Mouse (Mus musculus): ENCODE data around the gene Gpi1. TPM values are rescaled to one million over a fixed set of nuclear protein-coding genes. Genes with fewer than 3 reads are reported as not detected.
"Not testable (repeated sequence)": the region's sequence is repeated elsewhere in the genome, so short reads cannot be mapped to it uniquely, and the experiment has no call there.

Gpi1 gene
- polyA plus RNA-seq, 1 experiment, result 242 TPM

- no peak for DNase-seq (ENCODE audit: low spot score)
These were observed 46.3 kb downstream of the Gpi1 start for GRCm38 (mm10) chr7:34183794-34184193.

DNA sequence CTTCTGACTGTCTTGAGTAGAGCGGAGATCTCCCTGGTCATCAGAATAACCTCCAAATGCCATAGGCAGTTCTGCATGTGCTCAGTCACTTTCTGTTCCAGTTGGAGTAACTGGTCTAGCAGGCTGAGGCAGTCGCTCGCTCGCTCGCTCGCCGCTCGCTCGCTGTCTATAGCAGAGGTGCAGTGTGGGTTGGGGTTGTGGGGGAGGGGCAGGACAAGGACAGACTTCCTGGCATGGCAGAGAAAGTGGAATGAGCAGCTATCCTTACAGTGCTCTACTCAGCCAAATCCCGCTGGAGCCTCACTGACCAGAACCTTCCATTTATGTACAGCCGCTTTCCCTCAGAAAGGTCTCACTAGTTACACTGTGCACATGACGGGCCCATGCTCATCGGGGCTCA lies 46.8 kb downstream of the Gpi1 start:
- DNase-seq (ENCODE audit: low spot score), result peak; percentile 35

GRCm38 (mm10) chr7:34176241-34176640 lies 53.9 kb downstream of the Gpi1 start:
- DNase-seq (ENCODE audit: low spot score), result not testable (repeated sequence)

DNA sequence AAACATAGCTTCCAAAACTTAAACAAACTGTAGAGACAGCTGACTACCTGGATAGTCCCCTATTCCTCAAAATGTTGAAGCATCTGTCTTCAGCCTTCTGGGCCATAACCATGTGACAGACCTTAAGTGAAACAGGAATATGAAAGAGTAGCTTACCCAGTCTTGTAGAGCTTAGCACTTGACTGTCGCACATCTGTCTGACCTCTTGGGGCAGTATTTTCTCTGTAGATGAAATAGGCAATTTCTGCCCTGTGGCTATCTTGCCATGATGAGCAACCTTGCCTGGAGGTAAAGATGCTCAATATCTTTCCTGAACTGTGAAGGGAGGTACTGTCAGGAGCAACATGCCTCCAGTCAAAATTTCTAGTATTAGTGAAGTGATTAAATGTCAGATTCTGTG lies 57.9 kb downstream of the Gpi1 start:
- DNase-seq (ENCODE audit: low spot score), result no peak

- DNase-seq (ENCODE audit: low spot score), result no peak
These were observed 60.7 kb downstream of the Gpi1 start, which contains the start of gene Uba2 for GRCm38 (mm10) chr7:34169454-34169853. TSS of gene Uba2 (minus strand) at chr7:34169599.

GRCm38 (mm10) chr7:34168470-34169251 lies 61.5 kb downstream of the Gpi1 start:
- peak; percentile 89 for DNase-seq (ENCODE audit: low spot score)

DNA sequence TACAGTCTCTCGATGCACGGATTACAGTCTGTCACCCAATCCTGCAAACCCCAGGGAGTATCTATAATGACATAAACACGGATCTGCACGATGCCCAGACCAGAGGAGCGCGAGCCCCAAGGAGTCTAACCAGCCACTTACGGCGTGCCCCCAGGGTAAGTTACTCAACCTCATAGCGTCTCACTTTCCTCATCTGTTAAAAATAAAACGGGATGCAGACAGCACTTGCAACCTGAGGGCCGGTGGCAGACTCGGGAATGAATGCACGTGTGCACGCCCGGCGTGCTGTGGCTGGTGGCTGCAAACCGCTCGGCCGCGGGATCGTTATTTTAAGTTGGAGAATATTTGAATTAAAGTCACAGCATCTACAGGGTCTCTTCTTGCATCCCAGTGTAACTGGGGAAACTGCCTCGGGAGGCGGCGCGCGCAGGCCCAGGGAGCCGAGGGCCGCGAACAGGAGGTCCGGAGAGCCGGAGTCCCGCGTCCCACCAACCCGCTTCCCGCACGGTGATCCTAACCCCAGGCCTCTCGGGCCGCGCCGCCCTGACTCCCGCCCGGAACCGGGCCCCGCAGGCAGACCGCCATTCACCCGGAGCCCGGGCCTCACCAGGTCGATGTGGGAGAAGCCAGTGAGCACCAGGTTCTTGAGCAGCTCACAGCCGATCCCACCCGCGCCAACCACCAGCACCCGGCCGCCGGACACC lies 62.2 kb downstream of the Gpi1 start:
- no peak for DNase-seq (ENCODE audit: low spot score)

- no peak for DNase-seq (ENCODE audit: low spot score)
These were observed 63.3 kb downstream of the Gpi1 start for GRCm38 (mm10) chr7:34166850-34167249.

GRCm38 (mm10) chr7:34165999-34166398 lies 64.1 kb downstream of the Gpi1 start:
- no peak for DNase-seq (ENCODE audit: low spot score)

DNA sequence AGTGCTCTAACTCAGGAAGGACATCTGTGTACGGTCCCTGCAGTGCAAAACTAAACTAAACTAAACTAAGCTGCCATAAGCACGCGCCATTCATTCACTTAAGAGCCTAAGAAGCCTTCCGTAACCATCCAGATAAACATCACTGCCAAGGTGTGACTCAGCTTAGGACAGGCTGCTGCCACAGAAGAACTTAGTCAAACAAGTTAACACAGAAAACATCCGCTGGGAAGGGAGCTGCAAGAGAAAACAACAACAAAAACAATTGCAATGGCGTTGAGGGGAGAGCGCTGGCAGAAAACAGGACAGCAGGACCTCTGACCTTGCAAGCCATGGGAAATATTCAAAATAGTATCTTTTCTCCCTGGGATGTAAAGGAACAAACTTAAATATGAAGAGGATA lies 65.5 kb downstream of the Gpi1 start:
- DNase-seq (ENCODE audit: low spot score), result no peak

DNA sequence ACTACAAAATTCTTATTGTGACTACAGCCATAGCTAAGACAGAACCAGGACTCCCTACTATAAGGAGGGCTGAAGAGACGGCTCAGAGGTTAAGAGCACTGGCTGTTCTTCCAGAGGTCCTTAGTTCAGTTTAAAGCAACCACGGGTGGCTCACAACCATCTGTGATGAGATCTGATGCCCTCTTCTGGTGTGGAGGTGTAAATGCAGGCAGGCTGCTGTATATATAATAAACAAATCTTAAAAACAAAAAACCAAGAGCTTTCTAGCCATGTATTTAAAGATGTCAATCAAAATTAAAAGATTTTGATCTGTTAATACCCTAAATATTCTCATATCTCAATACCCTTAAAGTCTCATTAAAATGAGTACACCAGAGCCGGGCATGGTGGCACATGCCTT lies 71.0 kb downstream of the Gpi1 start:
- DNase-seq (ENCODE audit: low spot score), result no peak

- DNase-seq (ENCODE audit: low spot score), result no peak
These were observed 72.1 kb downstream of the Gpi1 start for GRCm38 (mm10) chr7:34157994-34158393.

Other genes starting within 250 kb of the Gpi1 start
- not detected in 2 replicates for gene Scgb2b27, start 216.4 kb downstream of the Gpi1 start, polyA plus RNA-seq (2012; rRNA removed)
- gene Scgb1b27, start 208.9 kb downstream of the Gpi1 start, polyA plus RNA-seq (2012; rRNA removed), result not detected in 2 replicates
- gene Scgb1b30, start 134.9 kb downstream of the Gpi1 start, polyA plus RNA-seq (2012; rRNA removed), result not detected in 2 replicates
- 23.0 and 23.3 TPM in 2 replicates for gene Wtip, start 97.1 kb downstream of the Gpi1 start, polyA plus RNA-seq (2012; rRNA removed)
- 76.1 and 90.3 TPM in 2 replicates for gene Uba2, start 60.7 kb downstream of the Gpi1 start, polyA plus RNA-seq (2012; rRNA removed)
- gene Pdcd2l, start 33.7 kb downstream of the Gpi1 start, polyA plus RNA-seq (2012; rRNA removed), result 34.9 and 44.6 TPM in 2 replicates
- gene Gm6096, start 20.7 kb upstream of the Gpi1 start, polyA plus RNA-seq (2012; rRNA removed), result not detected in 2 replicates
- 31.1 and 31.4 TPM in 2 replicates for gene 4931406P16Rik, start 83.2 kb upstream of the Gpi1 start, polyA plus RNA-seq (2012; rRNA removed)
- 61.6 and 77.2 TPM in 2 replicates for gene Lsm14a, start 163.0 kb upstream of the Gpi1 start, polyA plus RNA-seq (2012; rRNA removed)